Mouse (Mus musculus): ENCODE results near the gene Hamp2. TPM values are rescaled to one million over a fixed set of nuclear protein-coding genes. Genes with fewer than 3 reads are reported as not detected.
A peak's percentile ranks its signal among the peaks of the same experiment; 100 is the strongest.
"Not testable (repeated sequence)": the region's sequence is repeated elsewhere in the genome, so short reads cannot be mapped to it uniquely, and the experiment has no call there.

The Hamp2 gene
- polyA plus RNA-seq, 1 experiment from 2014 or later, result not detected

- H3K27ac ChIP-seq, result peak overlapping the region; percentile 73
- H3K36me3 ChIP-seq (ENCODE audit: inconsistent target), result peaks cover 12% of the 10 kb centered on the region; the same call in 1 of the 2 replicates
- peaks cover 26% of the 10 kb centered on the region for H3K79me2 ChIP-seq (ENCODE audit: inconsistent target)
- WGBS (ENCODE audit: missing documents), result 0% methylated on average over 39 of the region's 43 CpGs
- peak overlapping the region; percentile 61 for H3K4me3 ChIP-seq (ENCODE audit: inconsistent target)
Measured at GRCm38 (mm10) chr7:30957367-30957783, 32.9 kb upstream of the Hamp2 start.

GRCm38 (mm10) chr7:30956756-30957366 lies 32.4 kb upstream of the Hamp2 start, which contains the start of gene Usf2:
Usf2 (minus strand) TSS chr7:30956803.
- 0% methylated on average over 24 of the region's 82 CpGs for WGBS (ENCODE audit: missing documents)
- Histone ChIP-seq H3K79me2 (ENCODE audit: inconsistent target) (peaks cover 31% of the 10 kb centered on the region), H3K4me3 (ENCODE audit: inconsistent target) (peak within 1 kb of the TSS; percentile 61), H3K36me3 (ENCODE audit: inconsistent target) (peaks cover 17% of the 10 kb centered on the region; the same call in 1 of the 2 replicates), H3K27ac (peak within 1 kb of the TSS; percentile 73)

GRCm38 (mm10) chr7:30956357-30956751 lies 31.9 kb upstream of the Hamp2 start:
- Histone ChIP-seq H3K79me2 (ENCODE audit: inconsistent target) (peaks cover 36% of the 10 kb centered on the region), H3K36me3 (ENCODE audit: inconsistent target) (peaks cover 22% of the 10 kb centered on the region; the same call in 1 of the 2 replicates), H3K27ac (no peak overlapping the region), H3K4me3 (ENCODE audit: inconsistent target) (no peak overlapping the region)
- 3% methylated on average over 22 of the region's 49 CpGs for WGBS (ENCODE audit: missing documents)

- H3K27ac ChIP-seq, result no peak overlapping the region
- H3K36me3 ChIP-seq (ENCODE audit: inconsistent target), result peaks cover 28% of the 10 kb centered on the region
- H3K79me2 ChIP-seq (ENCODE audit: inconsistent target), result peaks cover 42% of the 10 kb centered on the region
- WGBS (ENCODE audit: missing documents), result 2% methylated on average over 45 of the region's 64 CpGs
- no peak overlapping the region for H3K4me3 ChIP-seq (ENCODE audit: inconsistent target)
Measured at GRCm38 (mm10) chr7:30955584-30956356, 31.3 kb upstream of the Hamp2 start.

DNA sequence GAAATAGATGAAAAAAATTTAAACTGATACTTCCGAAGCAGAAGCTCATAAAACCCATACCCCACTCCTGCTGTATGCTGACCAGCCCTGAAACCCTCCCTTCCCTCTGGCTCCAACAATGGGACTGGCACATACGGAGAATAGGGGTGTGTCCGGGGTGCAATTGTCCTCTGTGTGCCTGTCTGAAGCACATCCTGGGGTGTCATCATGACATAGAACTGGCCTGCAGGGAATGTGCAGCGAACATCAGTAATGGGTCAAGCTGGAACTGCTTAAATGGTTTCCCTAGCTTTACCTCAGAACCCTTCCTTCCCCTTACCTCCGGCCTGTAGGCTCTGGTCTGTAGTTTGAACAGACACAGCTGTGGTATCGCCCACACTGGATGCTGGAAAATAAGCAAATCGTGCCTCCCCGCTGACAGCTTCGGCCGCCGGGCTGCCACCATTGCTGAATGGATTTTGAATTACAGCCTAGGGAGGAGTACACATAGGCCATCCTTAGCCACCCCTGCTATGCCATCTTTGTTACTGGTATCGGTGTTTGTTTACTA lies 30.6 kb upstream of the Hamp2 start:
- peaks cover 35% of the 10 kb centered on the region for H3K36me3 ChIP-seq (ENCODE audit: inconsistent target)
- H3K4me3 ChIP-seq (ENCODE audit: inconsistent target), result no peak overlapping the region
- H3K79me2 ChIP-seq (ENCODE audit: inconsistent target), result peaks cover 49% of the 10 kb centered on the region
- 90% methylated on average over 12 of the region's 12 CpGs for WGBS (ENCODE audit: missing documents)
- 0 out of 2 replicates have a peak overlapping the region, but pooled peaks have one; percentile 76 for H3K27ac ChIP-seq

DNA sequence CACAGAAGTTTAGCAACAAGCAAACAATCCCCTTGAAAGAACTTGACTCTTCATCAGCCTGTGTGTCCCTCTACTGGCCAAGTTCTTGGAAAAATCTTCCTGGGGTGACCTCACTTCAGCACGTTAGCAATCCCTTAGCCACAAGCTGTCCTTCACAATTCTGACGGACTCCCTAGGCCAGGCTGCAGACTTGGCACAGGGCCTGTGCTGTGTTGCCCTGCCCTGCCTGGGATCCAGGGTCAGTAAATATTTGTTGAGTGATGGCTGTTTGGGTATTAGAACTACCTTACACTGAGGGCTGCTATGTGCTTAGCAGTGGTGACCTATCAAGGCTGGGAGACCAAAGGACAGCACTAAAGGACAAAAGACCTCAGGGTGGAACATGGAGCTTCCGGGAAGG lies 29.6 kb upstream of the Hamp2 start:
- Histone ChIP-seq H3K4me3 (ENCODE audit: inconsistent target) (no peak overlapping the region), H3K79me2 (ENCODE audit: inconsistent target) (peaks cover 60% of the 10 kb centered on the region), H3K36me3 (ENCODE audit: inconsistent target) (peaks cover 45% of the 10 kb centered on the region), H3K27ac (peak overlapping the region; percentile 76)
- 59% methylated on average over 3 of the region's 3 CpGs for WGBS (ENCODE audit: missing documents)

GRCm38 (mm10) chr7:30953459-30953858 lies 29.0 kb upstream of the Hamp2 start:
- Histone ChIP-seq H3K36me3 (ENCODE audit: inconsistent target) (peaks cover 47% of the 10 kb centered on the region), H3K79me2 (ENCODE audit: inconsistent target) (peaks cover 58% of the 10 kb centered on the region), H3K27ac (peak overlapping the region; percentile 76), H3K4me3 (ENCODE audit: inconsistent target) (no peak overlapping the region)
- WGBS (ENCODE audit: missing documents), result 0% methylated on average over 6 of the region's 6 CpGs

- Histone ChIP-seq H3K27ac (peak overlapping the region; percentile 38), H3K79me2 (ENCODE audit: inconsistent target) (peaks cover 50% of the 10 kb centered on the region), H3K4me3 (ENCODE audit: inconsistent target) (no peak overlapping the region), H3K36me3 (ENCODE audit: inconsistent target) (peaks cover 47% of the 10 kb centered on the region)
- 95% methylated on average over 14 of the region's 16 CpGs for WGBS (ENCODE audit: missing documents)
Measured at GRCm38 (mm10) chr7:30952441-30953265, 28.2 kb upstream of the Hamp2 start.

DNA sequence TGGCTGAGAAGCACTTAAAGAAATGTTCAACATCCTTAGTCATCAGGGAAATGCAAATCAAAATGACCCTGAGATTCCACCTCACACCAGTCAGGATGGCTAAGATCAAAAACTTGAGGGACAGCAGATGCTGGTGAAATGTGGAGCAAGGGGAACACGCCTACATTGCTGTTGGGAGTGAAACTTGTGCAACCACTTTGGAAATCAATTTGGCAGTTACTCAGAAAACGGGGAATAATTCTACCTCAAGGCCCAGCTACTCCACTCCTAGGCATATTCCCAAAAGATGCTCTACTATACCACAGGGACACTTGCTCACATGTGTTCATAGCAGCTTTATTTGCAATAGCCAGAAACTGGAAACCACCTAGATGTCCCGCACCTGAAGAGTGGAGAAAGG lies 25.4 kb upstream of the Hamp2 start:
- H3K79me2 ChIP-seq (ENCODE audit: inconsistent target), result peaks cover 42% of the 10 kb centered on the region
- H3K4me3 ChIP-seq (ENCODE audit: inconsistent target); H3K27ac ChIP-seq: not testable (repeated sequence)
- peaks cover 50% of the 10 kb centered on the region for H3K36me3 ChIP-seq (ENCODE audit: inconsistent target)
- 95% methylated on average over 3 of the region's 3 CpGs for WGBS (ENCODE audit: missing documents)

GRCm38 (mm10) chr7:30945876-30946275 lies 21.4 kb upstream of the Hamp2 start:
- Histone ChIP-seq H3K79me2 (ENCODE audit: inconsistent target) (peaks cover 19% of the 10 kb centered on the region; the same call in 1 of the 2 replicates), H3K4me3 (ENCODE audit: inconsistent target) (no peak overlapping the region), H3K27ac (no peak overlapping the region), H3K36me3 (ENCODE audit: inconsistent target) (peaks cover 25% of the 10 kb centered on the region)
- 97% methylated on average over 6 of the region's 7 CpGs for WGBS (ENCODE audit: missing documents)

DNA sequence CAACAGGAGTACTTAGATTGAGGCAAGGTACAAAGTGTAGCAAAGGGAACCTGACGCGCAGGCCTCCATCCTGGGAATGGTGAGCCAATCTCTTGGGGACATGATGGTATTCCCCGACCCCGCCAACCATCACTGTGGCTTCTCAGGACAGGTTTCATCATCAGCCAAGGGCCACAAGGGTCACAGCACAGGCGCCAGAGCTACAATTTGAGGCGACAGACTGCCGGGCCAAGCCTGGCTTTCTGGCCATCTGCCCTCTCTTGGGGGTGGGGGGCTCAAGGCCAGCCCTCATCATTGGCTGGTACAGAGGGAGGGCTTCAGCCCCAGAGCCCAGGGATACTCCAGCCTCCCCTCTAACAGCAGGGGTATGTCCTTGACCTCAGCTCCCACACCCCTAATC lies 21.0 kb upstream of the Hamp2 start:
- Histone ChIP-seq H3K36me3 (ENCODE audit: inconsistent target) (peaks cover 21% of the 10 kb centered on the region), H3K79me2 (ENCODE audit: inconsistent target) (peaks cover 15% of the 10 kb centered on the region; the same call in 1 of the 2 replicates)
- H3K27ac ChIP-seq; H3K4me3 ChIP-seq (ENCODE audit: inconsistent target): not testable (repeated sequence)
- WGBS (ENCODE audit: missing documents), result 90% methylated on average over 5 of the region's 7 CpGs

- not testable (repeated sequence) for H3K79me2 ChIP-seq (ENCODE audit: inconsistent target); H3K27ac ChIP-seq; H3K4me3 ChIP-seq (ENCODE audit: inconsistent target)
- peaks cover 13% of the 10 kb centered on the region for H3K36me3 ChIP-seq (ENCODE audit: inconsistent target)
- 90% methylated on average over 2 of the region's 2 CpGs for WGBS (ENCODE audit: missing documents)
Measured at GRCm38 (mm10) chr7:30944706-30945105, 20.2 kb upstream of the Hamp2 start.

DNA sequence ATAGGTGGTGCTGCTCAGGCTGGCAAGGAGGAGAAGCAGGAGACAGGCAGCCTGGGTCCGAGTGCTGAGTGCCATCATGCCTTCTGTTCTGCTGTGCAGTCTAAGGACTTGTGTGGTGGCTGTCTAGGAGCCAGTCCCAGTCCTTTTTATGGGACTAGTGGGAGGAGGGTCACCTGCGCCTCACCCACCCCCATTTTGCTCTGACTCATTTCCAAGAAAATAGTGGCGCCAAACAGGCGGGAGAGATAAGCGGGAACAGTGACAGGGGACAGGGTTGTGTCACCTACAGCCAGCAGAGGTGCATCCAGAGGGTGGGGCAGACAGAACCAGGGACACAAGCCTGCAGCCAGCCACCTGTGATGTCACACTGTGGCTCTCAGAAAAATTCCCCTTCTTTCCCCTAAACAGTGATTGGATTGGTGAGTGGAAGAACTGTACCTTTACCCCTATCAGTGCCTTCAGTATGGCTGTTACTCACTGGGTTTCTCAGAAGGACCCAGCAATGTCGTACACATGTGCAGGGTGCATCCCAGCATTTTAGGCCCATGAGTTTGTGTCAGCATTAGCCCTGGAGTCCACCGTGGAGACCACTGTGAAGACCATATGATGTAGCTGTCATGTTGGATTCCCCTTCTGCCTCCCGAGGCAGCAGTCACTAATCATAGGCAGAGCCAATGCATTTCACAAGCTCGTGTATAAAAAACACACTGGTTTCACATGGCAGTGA lies 19.6 kb upstream of the Hamp2 start, which contains the start of gene Hamp:
TSS of gene Hamp (minus strand) at position 124 of the 727 bp plus-strand sequence.
- peaks cover 7% of the 10 kb centered on the region for H3K36me3 ChIP-seq (ENCODE audit: inconsistent target)
- H3K79me2 ChIP-seq (ENCODE audit: inconsistent target), result peaks cover 1% of the 10 kb centered on the region; the same call in 1 of the 2 replicates
- H3K27ac ChIP-seq, result no peak within 1 kb of the TSS
- H3K4me3 ChIP-seq (ENCODE audit: inconsistent target), result no peak within 1 kb of the TSS
- 76% methylated on average over 8 of the region's 9 CpGs for WGBS (ENCODE audit: missing documents)

DNA sequence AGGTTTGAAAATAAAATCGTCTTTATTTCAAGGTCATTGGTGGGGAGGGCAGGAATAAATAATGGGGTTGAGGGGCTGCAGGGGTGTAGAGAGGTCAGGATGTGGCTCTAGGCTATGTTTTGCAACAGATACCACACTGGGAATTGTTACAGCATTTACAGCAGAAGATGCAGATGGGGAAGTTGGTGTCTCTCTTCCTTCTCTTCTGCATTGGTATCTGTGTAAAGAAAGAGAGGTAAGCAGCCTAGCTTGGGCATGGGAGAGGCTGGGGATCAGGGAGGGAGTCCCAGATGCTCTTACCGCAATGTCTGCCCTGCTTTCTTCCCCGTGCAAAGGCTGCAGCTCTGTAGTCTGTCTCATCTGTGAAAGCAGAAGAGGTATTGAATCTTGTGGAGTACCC lies 17.9 kb upstream of the Hamp2 start:
- not testable (repeated sequence) for H3K36me3 ChIP-seq (ENCODE audit: inconsistent target); H3K27ac ChIP-seq; H3K79me2 ChIP-seq (ENCODE audit: inconsistent target); H3K4me3 ChIP-seq (ENCODE audit: inconsistent target)
- WGBS (ENCODE audit: missing documents), result 3% methylated on average over 3 of the region's 3 CpGs
